Mouse (Mus musculus) CH12.LX (cell line): Measurements from ENCODE around the gene Gm20388. TPM values are rescaled to one million over a fixed set of nuclear protein-coding genes. Genes with fewer than 3 reads are reported as not detected.

Source experiments
- DNase-seq: peaks from one replicate; pipeline ENCODE4 v3.0.0-alpha.2; 2013; ENCODE audit errors: extremely low read depth
- H3K27ac ChIP-seq: 2 replicates; pipeline ENCODE4 v1.5.1; 2012; ENCODE audit warnings: low read depth, mild to moderate bottlenecking, control low read depth, moderate library complexity; ENCODE audit not compliant: insufficient read depth
- H3K27me3 ChIP-seq: replicated peaks from 2 replicates; pipeline ENCODE3; 2012; ENCODE audit warnings: inconsistent platforms
- H3K36me3 ChIP-seq, 2 experiments: replicated peaks in 1 of 2; 2 replicates each; pipeline versions ENCODE3 to v1.6.1; 2012; ENCODE audit warnings: inconsistent platforms in 1 of 2, low read length in 1 of 2, mild to moderate bottlenecking in 1 of 2, mixed read lengths in 1 of 2, moderate library complexity in 1 of 2; ENCODE audit not compliant: control insufficient read depth in 1 of 2, insufficient read depth in 1 of 2
- H3K4me1 ChIP-seq, 2 experiments: 2 replicates each; pipeline ENCODE4 v1.6.1; 2012; ENCODE audit warnings: inconsistent platforms in 1 of 2, moderate library complexity in 1 of 2; ENCODE audit not compliant: insufficient read depth in 2 of 2, control insufficient read depth in 1 of 2
- H3K4me2 ChIP-seq: 2 replicates; pipeline ENCODE4 v1.6.1; 2012; ENCODE audit warnings: low read depth, mild to moderate bottlenecking, control low read depth; ENCODE audit not compliant: poor library complexity, insufficient read depth, severe bottlenecking
- H3K4me3 ChIP-seq, 3 experiments: fragments of 150-350 bp in 1 of 3; sonication (generic) in 1 of 3; replicated peaks in 1 of 3; 2 replicates each; pipeline versions ENCODE3 to v1.5.1; 2011 to 2012; ENCODE audit warnings: low read depth in 2 of 3, low read length in 2 of 3, mild to moderate bottlenecking in 2 of 3, moderate library complexity in 2 of 3, control low read depth in 1 of 3, improper control_type of control experiment in 1 of 3, inconsistent platforms in 1 of 3, mixed read lengths in 1 of 3; ENCODE audit not compliant: poor library complexity in 1 of 3
- H3K79me2 ChIP-seq: replicated peaks from 2 replicates; pipeline ENCODE4 v1.6.1; 2012; ENCODE audit warnings: mild to moderate bottlenecking, moderate library complexity; ENCODE audit not compliant: control insufficient read depth, poor library complexity, insufficient read depth, severe bottlenecking; ENCODE audit errors: extremely low read depth
- H3K9ac ChIP-seq: 2 replicates; pipeline ENCODE4 v1.6.1; 2012; ENCODE audit warnings: low read depth, mild to moderate bottlenecking, control low read depth, moderate library complexity; ENCODE audit not compliant: insufficient read depth
- H3K9me3 ChIP-seq: replicated peaks from 2 replicates; pipeline ENCODE3; 2012; ENCODE audit warnings: low read length, inconsistent platforms, mixed read lengths
- CHD2 ChIP-seq: IDR thresholded peaks from 2 replicates; pipeline ENCODE4 v1.6.1; 2011; ENCODE audit warnings: low read length, improper control_type of control experiment
- CTCF ChIP-seq, 2 experiments: IDR thresholded peaks in 1 of 2; conservative IDR thresholded peaks in 1 of 2; 2 replicates each; pipeline ENCODE4 v1.5.1; 2011 to 2012; ENCODE audit warnings: low read depth in 2 of 2, low read length in 2 of 2, improper control_type of control experiment in 1 of 2, inconsistent platforms in 1 of 2, mild to moderate bottlenecking in 1 of 2, moderate library complexity in 1 of 2
- EP300 ChIP-seq: IDR thresholded peaks from 2 replicates; pipeline ENCODE4 v1.6.1; 2011; ENCODE audit warnings: low read length, improper control_type of control experiment
- GABPA ChIP-seq: IDR thresholded peaks from 2 replicates; pipeline ENCODE4 v1.6.1; 2012; ENCODE audit warnings: low read depth, low read length, improper control_type of control experiment, inconsistent platforms; ENCODE audit not compliant: insufficient replicate concordance
- JUND ChIP-seq: conservative IDR thresholded peaks from 2 replicates; pipeline ENCODE4 v1.6.1; 2011; ENCODE audit warnings: low read depth, low read length, improper control_type of control experiment
- KAT2A ChIP-seq: IDR thresholded peaks from 2 replicates; pipeline ENCODE4 v1.6.1; 2012; ENCODE audit warnings: low read length, improper control_type of control experiment, inconsistent platforms; ENCODE audit not compliant: insufficient replicate concordance
- MAX ChIP-seq: IDR thresholded peaks from 2 replicates; pipeline ENCODE4 v1.6.1; 2011; ENCODE audit warnings: low read length, improper control_type of control experiment
- MAZ ChIP-seq: IDR thresholded peaks from 2 replicates; pipeline ENCODE4 v1.6.1; 2012; ENCODE audit warnings: low read depth, mild to moderate bottlenecking, inconsistent platforms, low read length, improper control_type of control experiment, moderate library complexity
- MXI1 ChIP-seq: IDR thresholded peaks from 2 replicates; pipeline ENCODE4 v1.6.1; 2011; ENCODE audit warnings: mild to moderate bottlenecking, low read depth, low read length, improper control_type of control experiment
- MYC ChIP-seq: IDR thresholded peaks from 2 replicates; pipeline ENCODE4 v1.6.1; 2011; ENCODE audit warnings: low read depth, mild to moderate bottlenecking, improper control_type of control experiment, low read length
- NELFE ChIP-seq: IDR thresholded peaks from 2 replicates; pipeline ENCODE4 v1.6.1; 2011; ENCODE audit warnings: low read depth, low read length, improper control_type of control experiment
- NRF1 ChIP-seq: IDR thresholded peaks from 2 replicates; pipeline ENCODE4 v1.6.1; 2014; ENCODE audit warnings: low read depth, mild to moderate bottlenecking, inconsistent platforms, low read length, improper control_type of control experiment, moderate library complexity
- POLR2A ChIP-seq: IDR thresholded peaks from 2 replicates; pipeline ENCODE4 v1.6.1; 2011; ENCODE audit warnings: low read depth, mild to moderate bottlenecking, improper control_type of control experiment, low read length
- POLR2AphosphoS2 ChIP-seq: IDR thresholded peaks from 2 replicates; pipeline ENCODE4 v1.6.1; 2011; ENCODE audit warnings: low read depth, low read length, improper control_type of control experiment
- SIN3A ChIP-seq: IDR thresholded peaks from 2 replicates; pipeline ENCODE4 v1.6.1; 2012; ENCODE audit warnings: low read length, improper control_type of control experiment, inconsistent platforms
- TBP ChIP-seq: conservative IDR thresholded peaks from 2 replicates; pipeline ENCODE4 v1.6.1; 2011; ENCODE audit warnings: low read depth, low read length, improper control_type of control experiment
- USF2 ChIP-seq: conservative IDR thresholded peaks from 2 replicates; pipeline ENCODE4 v1.6.1; 2011; ENCODE audit warnings: low read depth, low read length, improper control_type of control experiment
- ZKSCAN1 ChIP-seq: IDR thresholded peaks from 2 replicates; pipeline ENCODE4 v1.6.1; 2012; ENCODE audit warnings: low read depth, inconsistent platforms, low read length, improper control_type of control experiment, borderline replicate concordance
- ZNF384 ChIP-seq: IDR thresholded peaks from 2 replicates; pipeline ENCODE4 v1.6.1; 2012; ENCODE audit warnings: low read depth, low read length, improper control_type of control experiment, inconsistent platforms
- dilution Hi-C: fragments of 300-500 bp; cut with MboI; formaldehyde crosslinking; loops from 2 replicates; pipeline ENCODE4 v1.14.3; 2020; ENCODE audit warnings: low sequenced_read_pairs; ENCODE audit not compliant: extremely low pct_unique_long_range_greater_than_20kb, extremely low pct_ligation_motif_present
- in situ Hi-C: fragments of 300-500 bp; cut with MboI; formaldehyde crosslinking; loops from 3 replicates; pipeline ENCODE4 v1.14.3; 2019; ENCODE audit warnings: low sequenced_read_pairs, low pct_ligation_motif_present, low pct_unique_long_range_greater_than_20kb, mixed read lengths
- polyA plus RNA-seq: library from polyadenylated mRNA; unstranded; fragments of >175 nt; gene quantifications from 2 replicates; pipeline ENCODE4 v1.2.1, GENCODE M21; 2012; ENCODE audit warnings: low read depth; ENCODE audit not compliant: insufficient read length
- total RNA-seq, 2 experiments: library from RNA; depleted of rRNA; stranded (reverse); fragments of 300-350 nt in 1 of 2; fragments of >200 nt in 1 of 2; gene quantifications; 2 replicates each; pipeline ENCODE4 v1.2.3; 2012 to 2014

Gm20388 gene
- total and polyA plus RNA-seq, 3 experiments, result 14.8 to 26.3 (median 22.2) TPM

DNA sequence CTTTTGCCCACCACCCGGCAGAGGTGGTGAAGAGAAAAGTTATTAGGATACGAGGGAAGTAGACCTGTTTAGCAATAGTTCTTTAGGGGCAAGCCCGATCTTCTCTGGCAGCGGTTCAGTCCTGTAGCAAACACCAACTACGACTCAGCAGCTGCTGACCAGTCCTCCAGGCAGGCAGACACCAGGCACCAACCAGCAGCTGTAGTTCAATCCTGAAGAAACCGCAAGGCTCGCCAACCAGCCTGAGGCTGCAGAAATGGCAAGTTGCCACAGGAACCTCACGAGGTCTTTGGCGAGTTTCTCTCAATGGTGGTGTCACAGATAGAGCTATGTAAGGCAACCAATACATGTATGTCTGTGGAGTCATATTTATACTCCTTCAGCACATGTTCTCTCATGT lies 3202.3 kb downstream of the Gm20388 start:
- H3K4me3 ChIP-seq, result no peak overlapping the region
- H3K27ac ChIP-seq, result no peak overlapping the region
- H3K4me1 ChIP-seq, result peaks cover 0 to 6% of the 10 kb centered on the region in 2 experiments; a peak in 2 of 4 replicates
- H3K79me2 ChIP-seq, result no peaks in the 10 kb centered on the region
- peaks cover 45% of the 10 kb centered on the region for H3K27me3 ChIP-seq
- no peaks in the 10 kb centered on the region for H3K9me3 ChIP-seq
- DNase-seq, result no peak
- no peaks in the 10 kb centered on the region for H3K36me3 ChIP-seq
- no peak overlapping the region for H3K9ac ChIP-seq
- no peak overlapping the region for H3K4me2 ChIP-seq
- TF ChIP-seq NRF1 (no peak), TBP (no peak), CTCF (conservative IDR thresholded peaks at IDR 0.05 in 1 of 2, IDR thresholded peaks at IDR 0.05 in 1 of 2; ENCODE audit: low read depth in 2 of 2, low read length in 2 of 2) (no peak), NELFE (no peak), SIN3A (no peak), POLR2AphosphoS2 (no peak), JUND (no peak), EP300 (no peak), KAT2A (no peak), ZKSCAN1 (no peak), MXI1 (no peak), MYC (no peak), POLR2A (no peak), MAX (no peak), GABPA (no peak)
- dilution Hi-C loops (no loop called here), in situ Hi-C loops (loop anchor here (5.0 kb wide), 1 partner anchor 74 kb away; the partner anchor contains the start of gene Dpep1)

- H3K9ac ChIP-seq, result no peak overlapping the region
Measured at GRCm38 (mm10) chr8:123113908-123114469, 3203.3 kb downstream of the Gm20388 start.

More at GRCm38 (mm10) chr8:123113908-123114469, 3203.3 kb downstream of the Gm20388 start:
- no peak overlapping the region for H3K4me2 ChIP-seq
- in situ Hi-C loops (loop anchor here (5.0 kb wide), 1 partner anchor 73 kb away; the partner anchor contains the start of gene Dpep1), dilution Hi-C loops (no loop called here)
- no peaks in the 10 kb centered on the region for H3K9me3 ChIP-seq
- H3K79me2 ChIP-seq, result no peaks in the 10 kb centered on the region
- no peaks in the 10 kb centered on the region for H3K36me3 ChIP-seq
- H3K4me3 ChIP-seq, result no peak overlapping the region
- TF ChIP-seq CHD2 (no peak), SIN3A (no peak), MAZ (no peak), TBP (no peak), USF2 (no peak), ZNF384 (no peak)
- DNase-seq, result no peak
- H3K27me3 ChIP-seq, result peaks cover 52% of the 10 kb centered on the region
- H3K27ac ChIP-seq, result no peak overlapping the region
- peaks cover 0 to 6% of the 10 kb centered on the region in 2 experiments; a peak in 2 of 4 replicates for H3K4me1 ChIP-seq
